Mouse (Mus musculus) granulocyte monocyte progenitor cell, adult 5-6 weeks (primary cell): ENCODE measurements at regions not wholly inside any gene's neighbourhood (a gene's known extent, or its start where the extent isn't known, plus 50 kb on each side); places are given as distances from the start of the nearest gene placed in this dataset.

Experiments
- ATAC-seq: replicated peaks from 2 replicates; pipeline ENCODE4 v1.8.0; 2016; ENCODE audit warnings: mild to moderate bottlenecking, moderate TSS enrichment, inconsistent platforms; ENCODE audit not compliant: poor library complexity, severe bottlenecking

GRCm38 (mm10) chr2:159014553-159014952 lies 219.9 kb downstream of the Dhx35 start:
- no peak for ATAC-seq

- ATAC-seq, result no peak
Observed at GRCm38 (mm10) chr2:159019921-159020534, 225.4 kb downstream of the Dhx35 start.

- ATAC-seq, result no peak
Observed at GRCm38 (mm10) chr2:159032147-159032546, 237.5 kb downstream of the Dhx35 start.

GRCm38 (mm10) chr2:159039916-159040315 lies 245.3 kb downstream of the Dhx35 start:
- no peak for ATAC-seq

GRCm38 (mm10) chr2:159053534-159053933 lies 258.9 kb downstream of the Dhx35 start:
- peak; percentile 23; the same call in 1 of the 2 replicates for ATAC-seq

GRCm38 (mm10) chr2:159053936-159054335 lies 259.3 kb downstream of the Dhx35 start:
- ATAC-seq, result peak; percentile 78

GRCm38 (mm10) chr2:159054451-159054850 lies 259.8 kb downstream of the Dhx35 start:
- no peak for ATAC-seq

- no peak for ATAC-seq
Observed at GRCm38 (mm10) chr2:159055780-159056179, 261.2 kb downstream of the Dhx35 start.

GRCm38 (mm10) chr2:159056960-159057359 lies 262.4 kb downstream of the Dhx35 start:
- ATAC-seq, result no peak

GRCm38 (mm10) chr2:159057506-159057905 lies 262.9 kb downstream of the Dhx35 start:
- no peak for ATAC-seq

- no peak for ATAC-seq
Observed at GRCm38 (mm10) chr2:159062266-159062665, 267.7 kb downstream of the Dhx35 start.

- ATAC-seq, result no peak
Observed at GRCm38 (mm10) chr2:159062666-159063065, 268.1 kb downstream of the Dhx35 start.

GRCm38 (mm10) chr2:159064403-159064970 lies 269.9 kb downstream of the Dhx35 start:
- ATAC-seq, result no peak

- ATAC-seq, result no peak
Observed at GRCm38 (mm10) chr2:159067506-159067905, 272.9 kb downstream of the Dhx35 start.

GRCm38 (mm10) chr2:159068303-159069020 lies 273.9 kb downstream of the Dhx35 start:
- no peak for ATAC-seq

- ATAC-seq, result no peak
Observed at GRCm38 (mm10) chr2:159069180-159069579, 274.6 kb downstream of the Dhx35 start.

GRCm38 (mm10) chr2:159072997-159073690 lies 278.5 kb downstream of the Dhx35 start:
- no peak for ATAC-seq

GRCm38 (mm10) chr2:159079836-159080235 lies 285.2 kb downstream of the Dhx35 start:
- no peak for ATAC-seq

GRCm38 (mm10) chr2:159080784-159081544 lies 286.4 kb downstream of the Dhx35 start:
- no peak for ATAC-seq

GRCm38 (mm10) chr2:159086836-159087235 lies 292.2 kb downstream of the Dhx35 start:
- no peak for ATAC-seq
